Mouse (Mus musculus): ENCODE data around the gene Isl2. TPM values are rescaled to one million over a fixed set of nuclear protein-coding genes. Genes with fewer than 3 reads are reported as not detected.
A peak's percentile ranks its signal among the peaks of the same experiment; 100 is the strongest.

Isl2 gene
- polyA plus RNA-seq, 1 experiment from 2014 or later = 0.16 TPM

DNA sequence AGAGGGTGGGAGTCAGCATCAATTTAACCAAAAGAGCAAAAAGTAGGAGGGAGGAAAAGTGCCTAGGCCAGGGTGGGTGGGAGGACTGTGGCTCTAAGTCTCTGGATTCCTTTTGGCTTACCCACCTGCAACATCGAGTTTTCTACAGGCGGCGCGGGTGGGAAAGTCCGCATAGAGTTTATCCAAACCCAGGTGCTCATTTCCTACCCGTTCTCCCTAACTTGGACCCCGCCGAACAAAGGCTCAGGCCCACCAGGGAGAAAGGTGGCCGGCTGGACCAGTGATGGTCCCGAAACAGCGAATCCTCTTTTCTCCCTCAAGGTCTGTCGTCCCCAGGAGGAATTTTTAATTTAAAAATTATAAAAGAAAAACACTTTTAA is 1.9 kb downstream of the Isl2 start:
- Histone ChIP-seq H3K4me1 (replicated peaks) (peaks cover 31% of the 10 kb centered on the region), H3K36me3 (replicated peaks) (no peaks in the 10 kb centered on the region), H3K4me3 (replicated peaks) (peak overlapping the region; percentile 42; the same call in 1 of the 2 replicates), H3K4me2 (peak overlapping the region; percentile 63), H3K9ac (no peak overlapping the region), H3K27me3 (peaks cover 91% of the 10 kb centered on the region), H3K27ac (replicated peaks) (no peak overlapping the region), H3K9me3 (replicated peaks) (no peaks in the 10 kb centered on the region)
- WGBS (ENCODE audit: insufficient replicate concordance) = 1% methylated on average over 12 of the region's 12 CpGs
- no peak for ATAC-seq (ENCODE audit: insufficient read depth)

DNA sequence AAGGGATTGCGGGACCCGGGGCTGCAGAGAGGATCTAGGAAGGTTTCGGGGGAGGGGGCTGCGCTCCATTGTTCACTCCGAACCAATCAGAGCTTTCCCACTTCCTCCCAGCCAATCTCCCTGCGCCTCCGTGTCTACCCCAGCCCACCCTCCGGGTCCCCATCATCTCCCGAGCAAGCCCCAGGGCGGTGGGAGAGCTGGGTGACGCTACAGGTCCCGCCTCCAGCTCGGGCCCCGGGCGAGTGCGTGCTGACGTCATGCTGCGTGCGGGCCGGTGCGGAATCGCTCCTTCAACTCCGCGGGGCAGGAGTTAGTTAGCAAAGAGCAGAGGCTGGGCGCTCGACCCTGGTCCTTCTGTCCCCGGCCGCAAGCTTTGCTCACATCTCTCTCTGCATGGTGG is 2.4 kb downstream of the Isl2 start:
- no peak overlapping the region for H3K9ac ChIP-seq

DNA sequence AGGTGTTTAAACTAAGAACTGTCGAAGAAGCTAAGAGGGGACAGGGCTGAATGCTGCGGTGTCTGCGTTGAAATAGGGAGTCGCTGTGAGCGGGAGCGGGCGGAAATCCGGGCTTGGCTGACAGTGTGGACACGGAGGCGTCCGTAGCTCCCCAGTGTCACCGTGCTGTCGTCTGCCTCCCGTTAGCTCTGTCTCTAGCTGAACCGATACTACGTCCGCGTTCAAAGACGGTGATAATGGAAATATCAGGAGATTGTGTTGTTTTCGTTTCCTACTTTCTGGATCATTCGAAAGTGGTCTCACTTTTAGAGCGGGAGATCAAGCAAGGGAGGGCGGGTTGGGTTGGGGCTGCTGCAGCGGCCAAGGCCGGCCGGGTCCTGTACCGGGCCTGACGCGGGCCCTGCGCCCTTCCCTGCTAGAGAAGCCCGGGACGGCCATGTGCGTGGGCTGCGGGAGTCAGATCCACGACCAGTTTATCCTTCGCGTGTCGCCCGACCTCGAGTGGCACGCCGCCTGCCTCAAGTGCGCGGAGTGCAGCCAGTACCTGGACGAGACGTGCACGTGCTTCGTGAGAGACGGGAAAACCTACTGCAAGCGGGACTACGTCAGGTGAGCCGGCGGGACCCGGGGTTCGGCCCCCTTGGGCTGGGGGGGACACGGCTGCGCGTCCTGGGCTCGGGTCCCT is 3.4 kb downstream of the Isl2 start:
- no peak overlapping the region for H3K9ac ChIP-seq
- peaks cover 100% of the 10 kb centered on the region for H3K27me3 ChIP-seq
- under 1% methylated on average over 59 of the region's 59 CpGs for WGBS (ENCODE audit: insufficient replicate concordance)
- no peaks in the 10 kb centered on the region for H3K36me3 ChIP-seq (replicated peaks)
- ATAC-seq (ENCODE audit: insufficient read depth) = no peak
- H3K4me1 ChIP-seq (replicated peaks) = peaks cover 44% of the 10 kb centered on the region
- H3K27ac ChIP-seq (replicated peaks) = no peak overlapping the region
- H3K9me3 ChIP-seq (replicated peaks) = peaks cover 6% of the 10 kb centered on the region
- peak overlapping the region; percentile 63 for H3K4me2 ChIP-seq
- H3K4me3 ChIP-seq (replicated peaks) = peak overlapping the region; percentile 28

More for the DNA sequence above, 2.4 kb downstream of the Isl2 start:
- peaks cover under 1% of the 10 kb centered on the region; the same call in 1 of the 2 replicates for H3K9me3 ChIP-seq (replicated peaks)
- peak overlapping the region; percentile 42 for H3K4me3 ChIP-seq (replicated peaks)
- H3K27ac ChIP-seq (replicated peaks) = no peak overlapping the region
- H3K27me3 ChIP-seq = peaks cover 96% of the 10 kb centered on the region
- under 1% methylated on average over 28 of the region's 28 CpGs for WGBS (ENCODE audit: insufficient replicate concordance)
- H3K4me2 ChIP-seq = peak overlapping the region; percentile 63
- ATAC-seq (ENCODE audit: insufficient read depth) = no peak
- peaks cover 35% of the 10 kb centered on the region for H3K4me1 ChIP-seq (replicated peaks)
- no peaks in the 10 kb centered on the region for H3K36me3 ChIP-seq (replicated peaks)

DNA sequence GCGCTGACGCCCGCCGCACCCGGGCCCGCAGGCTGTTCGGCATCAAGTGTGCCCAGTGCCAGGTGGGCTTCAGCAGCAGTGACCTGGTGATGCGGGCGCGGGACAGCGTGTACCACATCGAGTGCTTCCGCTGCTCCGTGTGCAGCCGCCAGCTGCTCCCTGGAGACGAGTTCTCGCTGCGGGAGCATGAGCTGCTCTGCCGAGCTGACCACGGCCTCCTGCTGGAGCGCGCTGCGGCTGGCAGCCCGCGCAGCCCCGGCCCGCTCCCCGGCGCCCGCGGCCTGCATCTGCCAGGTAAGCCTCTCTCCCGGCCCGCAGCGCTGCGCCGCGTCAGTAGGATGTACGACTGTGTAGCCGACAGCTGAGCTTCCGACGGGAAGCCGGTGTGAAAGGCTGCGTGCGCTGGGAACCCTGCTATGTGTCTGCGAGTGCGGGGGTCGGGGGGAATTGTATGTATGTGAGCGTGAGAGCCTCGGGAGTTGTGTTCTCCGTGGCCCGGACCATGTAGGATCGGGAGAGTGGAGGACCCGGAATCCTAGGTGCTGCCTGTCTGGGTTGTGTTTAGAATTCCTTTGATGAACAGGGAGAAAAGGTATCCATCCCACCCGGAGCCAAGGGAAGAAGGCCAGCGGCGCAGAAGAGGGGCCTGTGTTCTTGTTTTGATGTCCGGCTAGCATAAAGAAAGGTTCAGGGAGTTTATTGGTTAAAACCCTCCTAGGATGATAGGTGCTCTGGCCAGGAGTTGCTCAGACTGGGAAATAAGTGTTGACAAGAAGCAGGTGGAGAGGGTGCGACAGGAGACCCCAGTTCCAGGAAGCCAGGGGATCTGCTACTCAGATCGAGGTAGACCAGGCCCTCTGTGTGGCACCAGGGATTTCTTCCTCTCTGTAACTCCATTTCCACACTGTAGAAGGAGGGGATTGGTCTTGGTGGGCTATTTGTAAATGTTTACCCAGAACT is 4.2 kb downstream of the Isl2 start:
- Histone ChIP-seq H3K4me2 (peak overlapping the region; percentile 63), H3K27ac (replicated peaks) (no peak overlapping the region), H3K9ac (no peak overlapping the region), H3K4me3 (replicated peaks) (peak overlapping the region; percentile 28; the same call in 1 of the 2 replicates), H3K9me3 (replicated peaks) (peaks cover 6% of the 10 kb centered on the region), H3K36me3 (replicated peaks) (no peaks in the 10 kb centered on the region), H3K27me3 (peaks cover 100% of the 10 kb centered on the region), H3K4me1 (replicated peaks) (peaks cover 44% of the 10 kb centered on the region)
- WGBS (ENCODE audit: insufficient replicate concordance) = 2% methylated on average over 59 of the region's 59 CpGs
- ATAC-seq (ENCODE audit: insufficient read depth) = no peak

DNA sequence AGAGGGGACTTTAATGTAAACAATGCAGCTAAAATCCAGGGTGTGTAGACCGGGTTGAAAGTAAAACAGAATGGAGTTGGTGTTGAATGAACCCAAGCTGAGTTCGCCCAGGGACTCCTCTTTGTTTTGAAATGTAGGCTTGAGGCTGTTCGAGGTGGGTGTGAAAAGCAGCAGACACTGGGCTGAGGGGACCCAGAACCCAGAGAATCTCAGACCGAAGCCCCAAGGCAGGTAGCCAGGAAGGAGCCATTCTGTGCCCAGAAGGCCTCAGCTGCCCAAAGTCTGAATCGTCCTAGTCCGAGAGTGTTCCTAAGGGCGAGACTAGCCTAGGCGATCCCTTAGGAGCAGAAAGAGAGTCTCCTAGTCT is 4.8 kb downstream of the Isl2 start:
- no peak for ATAC-seq (ENCODE audit: insufficient read depth)
- no peak overlapping the region for H3K4me3 ChIP-seq (replicated peaks)
- peaks cover 100% of the 10 kb centered on the region for H3K27me3 ChIP-seq
- peaks cover 44% of the 10 kb centered on the region for H3K4me1 ChIP-seq (replicated peaks)
- 12% methylated on average over 8 of the region's 8 CpGs for WGBS (ENCODE audit: insufficient replicate concordance)
- H3K36me3 ChIP-seq (replicated peaks) = no peaks in the 10 kb centered on the region
- peaks cover 6% of the 10 kb centered on the region for H3K9me3 ChIP-seq (replicated peaks)
- no peak overlapping the region for H3K27ac ChIP-seq (replicated peaks)
- no peak overlapping the region for H3K4me2 ChIP-seq
- no peak overlapping the region for H3K9ac ChIP-seq

DNA sequence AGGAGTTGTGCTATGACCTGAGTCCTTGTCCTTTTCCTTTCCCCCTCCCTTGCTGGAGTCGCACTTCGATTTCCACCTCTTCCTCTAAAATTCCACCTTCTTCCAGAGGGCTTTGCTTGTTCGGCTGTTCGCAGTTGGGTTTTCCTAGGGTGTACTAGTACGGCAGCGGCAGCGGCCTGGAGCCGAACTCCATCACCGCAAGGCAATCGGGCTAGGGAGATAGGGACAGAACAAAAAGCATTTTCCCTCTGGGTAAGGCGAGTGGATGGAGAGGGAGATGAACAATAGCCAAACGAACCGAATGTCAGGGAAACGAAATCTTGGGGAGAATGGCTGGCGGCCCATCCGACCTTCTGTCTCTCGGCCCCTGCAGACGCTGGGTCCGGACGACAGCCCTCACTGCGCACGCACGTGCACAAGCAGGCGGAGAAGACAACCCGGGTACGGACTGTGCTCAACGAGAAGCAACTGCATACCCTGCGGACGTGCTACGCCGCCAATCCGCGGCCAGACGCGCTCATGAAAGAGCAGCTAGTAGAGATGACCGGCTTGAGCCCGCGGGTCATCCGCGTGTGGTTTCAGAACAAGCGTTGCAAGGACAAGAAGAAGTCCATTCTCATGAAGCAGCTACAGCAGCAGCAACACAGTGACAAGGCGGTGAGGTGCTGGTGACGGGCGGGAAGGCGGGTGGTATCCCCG is 5.4 kb downstream of the Isl2 start:
- H3K4me3 ChIP-seq (replicated peaks) = 0 out of 2 replicates have a peak overlapping the region, but pooled peaks have one; percentile 7

DNA sequence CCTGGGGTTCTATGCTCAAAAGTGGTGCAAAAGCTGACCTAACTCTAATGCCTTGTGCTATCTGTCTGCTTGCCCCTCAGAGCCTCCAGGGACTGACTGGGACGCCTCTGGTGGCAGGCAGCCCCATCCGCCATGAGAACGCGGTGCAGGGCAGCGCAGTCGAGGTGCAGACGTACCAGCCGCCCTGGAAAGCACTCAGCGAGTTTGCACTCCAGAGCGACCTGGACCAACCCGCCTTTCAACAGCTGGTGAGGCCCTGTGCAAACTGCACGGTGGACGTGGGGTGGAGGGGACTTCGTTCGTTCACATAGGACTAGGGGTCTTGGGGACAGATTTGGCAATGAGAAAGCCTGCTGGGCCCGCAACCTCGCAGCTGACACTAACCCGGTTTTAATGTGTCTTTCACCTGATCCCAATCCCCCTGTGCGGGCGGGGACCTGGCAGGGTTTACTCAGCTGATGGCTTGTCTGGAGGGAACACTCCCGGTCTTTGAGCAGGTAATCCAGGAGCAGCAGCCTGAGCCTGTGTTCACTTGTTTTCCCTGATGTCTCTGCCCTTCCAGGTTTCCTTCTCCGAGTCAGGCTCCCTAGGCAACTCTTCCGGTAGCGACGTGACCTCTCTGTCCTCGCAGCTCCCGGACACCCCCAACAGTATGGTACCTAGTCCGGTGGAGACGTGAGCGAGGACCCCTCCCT is 6.5 kb downstream of the Isl2 start:
- Histone ChIP-seq H3K4me2 (peak overlapping the region; percentile 19), H3K9ac (no peak overlapping the region), H3K9me3 (replicated peaks) (peaks cover 6% of the 10 kb centered on the region), H3K27ac (replicated peaks) (no peak overlapping the region), H3K36me3 (replicated peaks) (no peaks in the 10 kb centered on the region), H3K27me3 (peaks cover 100% of the 10 kb centered on the region), H3K4me1 (replicated peaks) (peaks cover 44% of the 10 kb centered on the region), H3K4me3 (replicated peaks) (0 out of 2 replicates have a peak overlapping the region, but pooled peaks have one; percentile 38)
- no peak for ATAC-seq (ENCODE audit: insufficient read depth)
- WGBS (ENCODE audit: insufficient replicate concordance) = 4% methylated on average over 30 of the region's 30 CpGs

More for the DNA sequence above, 5.4 kb downstream of the Isl2 start:
- Histone ChIP-seq H3K9ac (no peak overlapping the region), H3K9me3 (replicated peaks) (peaks cover 6% of the 10 kb centered on the region), H3K27me3 (peaks cover 100% of the 10 kb centered on the region), H3K4me2 (peak overlapping the region; percentile 16; the same call in 1 of the 2 replicates), H3K36me3 (replicated peaks) (no peaks in the 10 kb centered on the region), H3K27ac (replicated peaks) (no peak overlapping the region), H3K4me1 (replicated peaks) (peaks cover 44% of the 10 kb centered on the region)
- 2% methylated on average over 46 of the region's 46 CpGs for WGBS (ENCODE audit: insufficient replicate concordance)
- no peak for ATAC-seq (ENCODE audit: insufficient read depth)

DNA sequence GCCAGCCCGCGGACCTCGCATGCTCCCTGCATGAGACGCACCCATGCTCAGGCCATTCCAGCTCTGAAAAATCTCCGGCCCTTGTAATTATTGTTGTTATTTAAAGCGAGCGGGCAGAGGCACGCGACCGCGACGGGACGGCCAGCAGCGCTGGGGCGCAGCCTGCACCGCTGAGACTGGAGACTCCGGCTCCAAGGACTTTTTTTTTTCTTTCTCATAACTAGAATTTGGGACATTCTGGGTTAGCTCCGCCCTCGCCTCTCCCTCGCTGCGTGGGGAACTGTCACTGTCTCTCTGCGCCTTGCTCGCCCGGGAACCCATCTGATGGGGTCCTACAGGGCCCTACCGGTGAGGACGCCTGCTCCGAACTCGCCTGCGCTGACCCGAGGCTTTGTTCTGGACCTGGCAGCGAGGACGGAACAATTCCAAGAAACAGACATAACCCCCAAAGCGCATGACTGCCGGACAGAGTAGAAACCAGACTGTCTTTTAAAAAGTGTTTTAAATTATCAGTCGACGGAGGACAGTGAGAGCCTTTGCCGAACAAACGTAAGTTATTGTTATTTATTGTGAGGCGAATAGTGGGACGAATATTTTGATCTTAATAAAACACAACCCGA is 7.2 kb downstream of the Isl2 start:
- Histone ChIP-seq H3K27me3 (peaks cover 95% of the 10 kb centered on the region), H3K4me2 (peak overlapping the region; percentile 52), H3K9me3 (replicated peaks) (peaks cover 6% of the 10 kb centered on the region), H3K4me3 (replicated peaks) (peak overlapping the region; percentile 38), H3K27ac (replicated peaks) (no peak overlapping the region), H3K36me3 (replicated peaks) (no peaks in the 10 kb centered on the region), H3K9ac (no peak overlapping the region), H3K4me1 (replicated peaks) (peaks cover 44% of the 10 kb centered on the region)
- no peak for ATAC-seq (ENCODE audit: insufficient read depth)
- 9% methylated on average over 41 of the region's 41 CpGs for WGBS (ENCODE audit: insufficient replicate concordance)

DNA sequence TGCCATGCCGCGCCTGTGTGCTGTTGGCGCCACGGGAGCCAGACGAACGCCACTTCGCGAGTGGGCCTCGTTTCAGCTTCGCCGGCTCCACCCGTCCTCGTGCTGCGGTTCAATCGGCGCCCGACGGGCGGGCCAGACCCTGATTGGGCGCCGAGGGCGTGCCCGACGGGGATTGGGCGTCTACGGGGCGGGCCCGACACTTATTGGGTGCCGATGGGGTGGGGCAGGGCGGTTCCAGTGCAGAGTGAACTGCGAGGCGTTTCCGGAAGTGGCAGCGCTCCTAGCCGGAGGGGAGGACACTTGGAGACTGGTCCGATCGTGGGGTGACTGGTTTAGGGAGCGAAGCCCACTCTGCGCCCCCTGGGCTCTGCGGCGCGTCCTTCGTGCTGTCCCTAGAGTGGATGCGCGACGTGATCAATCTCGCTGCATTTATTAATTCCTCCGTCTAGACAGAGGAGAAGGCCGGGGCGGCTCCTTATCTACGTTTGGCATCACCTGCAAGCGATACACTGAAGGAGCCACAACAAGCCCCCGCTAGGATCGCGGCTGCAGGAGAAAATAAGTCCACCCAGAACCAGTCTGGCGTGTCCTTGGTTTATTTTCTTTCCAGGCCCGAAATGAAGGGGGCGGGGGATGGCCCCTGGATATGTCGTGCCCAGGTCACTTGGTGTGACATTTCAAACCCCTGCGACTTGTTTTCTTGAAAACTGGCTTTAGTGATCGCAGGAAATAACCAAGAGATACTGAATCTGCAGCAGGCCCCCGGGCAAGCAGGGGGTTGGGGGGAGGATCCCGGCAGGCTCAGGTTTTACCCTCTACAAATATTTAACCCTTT is 7.9 kb downstream of the Isl2 start:
- ATAC-seq (ENCODE audit: insufficient read depth) = peak; percentile 47; the same call in 1 of the 2 replicates
- Histone ChIP-seq H3K4me2 (peak overlapping the region; percentile 52), H3K27me3 (peaks cover 89% of the 10 kb centered on the region), H3K9me3 (replicated peaks) (peaks cover 6% of the 10 kb centered on the region), H3K27ac (replicated peaks) (no peak overlapping the region), H3K9ac (no peak overlapping the region), H3K36me3 (replicated peaks) (no peaks in the 10 kb centered on the region), H3K4me1 (replicated peaks) (peaks cover 38% of the 10 kb centered on the region), H3K4me3 (replicated peaks) (peak overlapping the region; percentile 38)
- 3% methylated on average over 62 of the region's 63 CpGs for WGBS (ENCODE audit: insufficient replicate concordance)

All from liver, embryonic 15.5 days (tissue).